Mouse (Mus musculus) forebrain, embryonic 10.5 days (tissue): ENCODE measurements around the gene Hipk2. TPM values are rescaled to one million over a fixed set of nuclear protein-coding genes. Genes with fewer than 3 reads are reported as not detected.

ENCODE experiments used
- DNase-seq: peaks from one replicate; pipeline ENCODE4 v3.0.0-alpha.2; 2017; ENCODE audit warnings: low spot score; ENCODE audit errors: extremely low spot score
- H3K27ac ChIP-seq: fragments of 300-500 bp; sonication (generic); 2 replicates; pipeline ENCODE4 v1.5.1; 2016; ENCODE audit warnings: mild to moderate bottlenecking
- H3K27me3 ChIP-seq: fragments of 300-500 bp; sonication (generic); 2 replicates; pipeline ENCODE4 v1.6.1; 2016; ENCODE audit warnings: mild to moderate bottlenecking; ENCODE audit not compliant: poor library complexity, severe bottlenecking
- H3K36me3 ChIP-seq: fragments of 300-500 bp; sonication (generic); replicated peaks from 2 replicates; pipeline ENCODE4 v1.6.1; 2016; ENCODE audit warnings: mild to moderate bottlenecking, moderate library complexity
- H3K4me1 ChIP-seq: fragments of 300-500 bp; sonication (generic); 2 replicates; pipeline ENCODE4 v1.6.1; 2016
- H3K4me3 ChIP-seq: fragments of 300-500 bp; sonication (generic); 2 replicates; pipeline ENCODE4 v1.5.1; 2016; ENCODE audit warnings: mild to moderate bottlenecking, moderate library complexity
- H3K9me3 ChIP-seq: fragments of 300-500 bp; sonication (generic); 2 replicates; pipeline ENCODE4 v1.6.1; 2016; ENCODE audit warnings: mild to moderate bottlenecking, moderate library complexity
- WGBS: fragments of 180-500 bp; shearing (Covaris S2); methylation state at CpG from one replicate; pipeline ENCODE4 v1.1.7; 2016; 5-methylcytosine and 5-hydroxymethylcytosine counted together
- polyA plus RNA-seq: library from polyadenylated mRNA; unstranded; fragments of >200 nt; fragmentation: Nextera tagmentation; extraction: Ambion mirVana; gene quantifications from 2 replicates; pipeline ENCODE4 v1.2.1, GENCODE M21; 2016

The Hipk2 gene
- polyA plus RNA-seq, 1 experiment from 2014 or later: 29.0 TPM

DNA sequence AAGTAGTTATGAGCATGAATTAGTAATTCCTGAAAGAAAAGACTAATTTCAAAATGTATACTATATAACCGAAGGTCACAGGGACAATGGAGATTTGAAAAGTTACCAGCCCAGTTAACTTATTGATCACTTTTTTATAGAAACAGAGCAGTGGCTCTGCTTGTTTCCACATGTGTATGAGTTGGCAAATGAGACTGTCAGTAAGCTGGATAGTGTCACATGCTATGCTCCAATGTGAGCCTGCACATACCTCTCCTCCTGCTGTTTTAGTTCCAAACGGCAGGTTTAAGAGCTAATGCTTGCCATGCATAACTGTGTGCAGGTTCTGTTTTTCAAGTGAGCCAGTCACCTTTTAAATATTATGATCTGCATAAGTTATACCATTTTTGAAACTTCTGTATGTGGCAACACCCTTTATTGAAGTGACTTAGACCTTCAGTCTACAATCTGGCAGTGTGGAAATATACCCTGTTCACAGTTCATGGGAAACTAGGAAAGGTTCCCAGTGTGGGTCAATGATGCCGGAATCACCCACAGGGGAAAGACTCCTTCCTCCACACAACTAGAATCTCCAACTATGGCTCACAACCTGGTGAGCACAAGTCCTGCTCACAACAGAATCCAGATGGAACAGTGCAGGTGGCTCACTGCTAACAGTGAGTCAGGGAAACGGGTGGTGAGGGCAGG, 64.4 kb downstream of the Hipk2 start:
- Histone ChIP-seq H3K4me3 (no peak overlapping the region), H3K27ac (no peak overlapping the region), H3K27me3 (no peaks in the 10 kb centered on the region), H3K9me3 (no peaks in the 10 kb centered on the region), H3K4me1 (peaks cover 22% of the 10 kb centered on the region), H3K36me3 (peaks cover 83% of the 10 kb centered on the region)
- WGBS: 87% methylated on average over 4 of the region's 4 CpGs
- DNase-seq: no peak

GRCm38 (mm10) chr6:38810121-38810475, 65.9 kb downstream of the Hipk2 start:
- Histone ChIP-seq H3K4me1 (peaks cover 22% of the 10 kb centered on the region), H3K27me3 (no peaks in the 10 kb centered on the region), H3K27ac (no peak overlapping the region), H3K36me3 (peaks cover 79% of the 10 kb centered on the region), H3K9me3 (no peaks in the 10 kb centered on the region), H3K4me3 (no peak overlapping the region)
- WGBS: 71% methylated on average over 2 of the region's 2 CpGs
- no peak for DNase-seq

DNA sequence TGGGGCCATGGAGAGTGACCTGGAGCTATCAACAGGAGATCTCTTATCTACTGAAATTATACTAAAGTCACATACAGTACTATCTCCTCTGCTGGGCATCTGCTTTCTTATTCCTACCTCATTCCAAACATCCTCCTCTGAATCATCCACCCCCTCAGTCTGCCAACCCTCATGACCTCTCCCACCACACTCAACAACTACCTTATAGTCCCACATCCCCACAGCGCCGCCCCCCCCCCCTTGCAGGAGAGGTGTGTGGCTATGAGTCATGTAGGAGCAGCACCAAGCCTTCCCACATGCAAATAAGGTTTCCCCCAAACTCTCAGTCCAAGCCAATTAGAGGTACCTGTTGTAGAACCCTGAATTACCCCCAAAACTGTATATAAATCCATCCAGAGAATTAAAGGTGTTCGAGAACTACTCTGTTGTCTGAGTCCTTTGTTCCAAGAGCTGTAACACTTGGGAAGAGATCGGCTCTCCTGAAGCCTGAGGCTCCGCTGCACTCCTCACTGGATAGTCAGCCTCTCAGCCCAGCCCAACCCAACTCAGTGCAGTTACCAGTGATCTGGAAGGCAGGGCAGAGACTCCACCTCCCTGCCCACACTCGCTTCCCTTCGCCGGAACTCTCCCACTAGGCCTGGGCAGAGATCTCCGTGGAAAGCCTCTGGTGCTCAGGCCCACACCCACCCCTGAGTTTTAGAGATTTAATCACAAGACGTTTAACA, 66.4 kb downstream of the Hipk2 start:
- Histone ChIP-seq H3K27me3 (no peaks in the 10 kb centered on the region), H3K27ac (no peak overlapping the region), H3K9me3 (peaks cover 3% of the 10 kb centered on the region; the same call in 1 of the 2 replicates), H3K4me1 (peaks cover 22% of the 10 kb centered on the region), H3K4me3 (no peak overlapping the region), H3K36me3 (peaks cover 79% of the 10 kb centered on the region)
- 77% methylated on average over 10 of the region's 10 CpGs for WGBS
- no peak for DNase-seq

- H3K27ac ChIP-seq: no peak overlapping the region
- WGBS: 90% methylated on average over 4 of the region's 4 CpGs
- H3K4me1 ChIP-seq: peaks cover 23% of the 10 kb centered on the region
- no peak for DNase-seq
- peaks cover 5% of the 10 kb centered on the region; the same call in 1 of the 2 replicates for H3K9me3 ChIP-seq
- no peaks in the 10 kb centered on the region for H3K27me3 ChIP-seq
- H3K36me3 ChIP-seq: peaks cover 82% of the 10 kb centered on the region
- no peak overlapping the region for H3K4me3 ChIP-seq
Measured at GRCm38 (mm10) chr6:38808317-38808716, 67.6 kb downstream of the Hipk2 start.

- Histone ChIP-seq H3K27ac (no peak overlapping the region), H3K4me3 (no peak overlapping the region), H3K4me1 (peaks cover 28% of the 10 kb centered on the region), H3K36me3 (peaks cover 85% of the 10 kb centered on the region), H3K27me3 (no peaks in the 10 kb centered on the region), H3K9me3 (peaks cover 5% of the 10 kb centered on the region; the same call in 1 of the 2 replicates)
- no peak for DNase-seq
- 81% methylated on average over 4 of the region's 4 CpGs for WGBS
Measured at GRCm38 (mm10) chr6:38806963-38807445, 69.0 kb downstream of the Hipk2 start.

GRCm38 (mm10) chr6:38805612-38806011, 70.4 kb downstream of the Hipk2 start:
- peaks cover 72% of the 10 kb centered on the region for H3K36me3 ChIP-seq
- WGBS: 81% methylated on average over 2 of the region's 2 CpGs

GRCm38 (mm10) chr6:38801252-38801651, 74.7 kb downstream of the Hipk2 start:
- WGBS: 98% methylated on average over 1 of the region's 1 CpGs

More at GRCm38 (mm10) chr6:38805612-38806011, 70.4 kb downstream of the Hipk2 start:
- no peak overlapping the region for H3K4me3 ChIP-seq
- no peak overlapping the region for H3K27ac ChIP-seq
- no peak for DNase-seq
- H3K9me3 ChIP-seq: peaks cover 5% of the 10 kb centered on the region; the same call in 1 of the 2 replicates
- H3K27me3 ChIP-seq: no peaks in the 10 kb centered on the region
- H3K4me1 ChIP-seq: peaks cover 27% of the 10 kb centered on the region

GRCm38 (mm10) chr6:38797548-38797947, 78.4 kb downstream of the Hipk2 start:
- 94% methylated on average over 3 of the region's 3 CpGs for WGBS
- peaks cover 29% of the 10 kb centered on the region for H3K36me3 ChIP-seq

More at GRCm38 (mm10) chr6:38801252-38801651, 74.7 kb downstream of the Hipk2 start:
- Histone ChIP-seq H3K36me3 (peaks cover 44% of the 10 kb centered on the region), H3K9me3 (peaks cover 5% of the 10 kb centered on the region; the same call in 1 of the 2 replicates), H3K4me1 (peaks cover 16% of the 10 kb centered on the region; the same call in 1 of the 2 replicates), H3K27ac (no peak overlapping the region), H3K4me3 (no peak overlapping the region), H3K27me3 (no peaks in the 10 kb centered on the region)
- no peak for DNase-seq

DNA sequence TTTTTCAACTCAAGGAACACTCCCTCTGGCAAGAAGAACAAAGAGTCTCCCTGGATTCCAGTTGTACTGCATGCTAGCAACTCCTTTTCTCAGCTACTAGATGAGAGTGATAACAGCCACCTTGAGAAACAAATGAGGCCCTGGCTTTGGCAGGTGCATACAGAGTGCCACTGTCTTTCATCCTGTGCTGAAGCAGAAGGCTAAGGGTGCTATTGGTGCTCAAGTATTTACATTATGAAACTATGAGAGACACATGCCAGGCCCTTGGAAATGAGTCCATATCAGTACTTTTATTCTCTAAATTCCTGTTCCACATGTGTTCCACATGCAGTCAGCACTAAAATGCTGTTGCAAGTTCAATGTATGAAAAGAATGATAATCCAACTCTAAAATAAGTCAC, 79.0 kb downstream of the Hipk2 start:
- peaks cover 10% of the 10 kb centered on the region; the same call in 1 of the 2 replicates for H3K4me1 ChIP-seq
- no peak overlapping the region for H3K27ac ChIP-seq
- no peaks in the 10 kb centered on the region for H3K27me3 ChIP-seq
- no peak overlapping the region for H3K4me3 ChIP-seq
- DNase-seq: no peak
- peaks cover 28% of the 10 kb centered on the region for H3K36me3 ChIP-seq
- H3K9me3 ChIP-seq: no peaks in the 10 kb centered on the region

More at GRCm38 (mm10) chr6:38797548-38797947, 78.4 kb downstream of the Hipk2 start:
- no peak overlapping the region for H3K27ac ChIP-seq
- DNase-seq: no peak
- no peak overlapping the region for H3K4me3 ChIP-seq
- no peaks in the 10 kb centered on the region for H3K27me3 ChIP-seq
- peaks cover 13% of the 10 kb centered on the region; the same call in 1 of the 2 replicates for H3K4me1 ChIP-seq
- no peaks in the 10 kb centered on the region for H3K9me3 ChIP-seq

- DNase-seq: no peak
- Histone ChIP-seq H3K27ac (no peak overlapping the region), H3K9me3 (no peaks in the 10 kb centered on the region), H3K27me3 (no peaks in the 10 kb centered on the region), H3K36me3 (peaks cover 33% of the 10 kb centered on the region), H3K4me3 (no peak overlapping the region), H3K4me1 (peaks cover 8% of the 10 kb centered on the region; the same call in 1 of the 2 replicates)
- 95% methylated on average over 1 of the region's 1 CpGs for WGBS
Measured at GRCm38 (mm10) chr6:38796388-38796787, 79.6 kb downstream of the Hipk2 start.

DNA sequence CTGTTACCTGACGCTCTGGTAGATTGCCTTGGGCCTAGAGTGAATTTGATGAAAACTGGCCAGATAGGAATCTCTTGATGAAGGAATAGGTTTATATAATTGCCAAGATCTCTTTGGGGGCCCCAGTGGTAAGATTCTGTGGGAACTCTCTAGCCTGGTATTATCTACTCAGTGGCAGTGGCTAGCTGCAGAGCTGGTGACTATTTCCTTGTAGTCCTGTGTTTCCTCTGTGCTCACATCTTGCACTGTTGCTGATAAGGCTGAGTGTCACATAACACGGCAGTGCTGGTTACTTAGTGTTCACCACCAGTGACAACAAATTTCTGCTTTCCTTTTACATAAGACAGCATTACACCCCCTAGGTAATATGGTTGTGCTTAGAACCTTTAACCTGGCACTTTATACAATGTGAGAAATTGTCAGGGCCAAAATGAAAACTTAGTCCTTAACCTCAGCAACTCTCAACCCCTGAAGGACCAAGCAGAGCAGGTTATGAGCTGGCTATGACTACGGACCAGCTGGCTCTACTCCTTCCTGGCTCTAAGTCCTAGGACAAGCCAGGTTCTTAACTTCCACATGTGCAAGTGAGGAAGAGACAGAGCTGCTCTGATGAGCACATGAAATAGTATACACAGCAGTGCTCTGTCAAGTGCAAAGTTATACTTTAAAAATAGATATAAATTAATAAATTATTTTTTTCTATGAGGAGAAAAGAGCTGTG, 80.7 kb downstream of the Hipk2 start:
- H3K4me1 ChIP-seq: peaks cover 8% of the 10 kb centered on the region; the same call in 1 of the 2 replicates
- WGBS: 91% methylated on average over 3 of the region's 3 CpGs
- H3K4me3 ChIP-seq: no peak overlapping the region
- no peak overlapping the region for H3K27ac ChIP-seq
- no peak for DNase-seq
- no peaks in the 10 kb centered on the region for H3K9me3 ChIP-seq
- H3K36me3 ChIP-seq: peaks cover 39% of the 10 kb centered on the region
- no peaks in the 10 kb centered on the region for H3K27me3 ChIP-seq

- H3K27ac ChIP-seq: no peak overlapping the region
- no peak for DNase-seq
- H3K9me3 ChIP-seq: no peaks in the 10 kb centered on the region
- no peaks in the 10 kb centered on the region for H3K27me3 ChIP-seq
- H3K4me3 ChIP-seq: no peak overlapping the region
- WGBS: 90% methylated on average over 3 of the region's 3 CpGs
- H3K36me3 ChIP-seq: peaks cover 42% of the 10 kb centered on the region
- H3K4me1 ChIP-seq: no peaks in the 10 kb centered on the region
Measured at GRCm38 (mm10) chr6:38792966-38793365, 83.0 kb downstream of the Hipk2 start.
